Comparison of ENCODE assay signal across 8 mouse cellular contexts in genomic region chr7:81455155-81455651, GRCm38 (mm10). TPM values are rescaled to one million over a fixed set of nuclear protein-coding genes. Genes with fewer than 3 reads are reported as not detected.
DNase-seq lines count a peak whose midpoint lies in the region; ATAC-seq and TF ChIP-seq lines count a peak whose summit lies in the region.

Cpeb1 (minus strand) TSS chr7:81455465.

- peak within 1 kb of the TSS; percentile 54 for H3K4me3 ChIP-seq in cerebellum, adult 2 months (replicated peaks; ENCODE audit: insufficient read depth, low read depth, low read length)
- H3K4me3 ChIP-seq in hindbrain, embryonic 11.5 days (ENCODE audit: low read depth, low read length) = peak within 1 kb of the TSS; percentile 40
- peak within 1 kb of the TSS; percentile 52 for H3K4me3 ChIP-seq in lung, postnatal 0 days (ENCODE audit: low read depth, low read length)

- DNase-seq in NIH3T3 (ENCODE audit: low read depth) = peak; percentile 93
- DNase-seq in cerebellum, adult 2 months = peak; percentile 58 to 60
- DNase-seq in hindbrain, embryonic 11.5 days (ENCODE audit: low spot score) = peak; percentile 58
- DNase-seq in layer of hippocampus, postnatal 10 days (ENCODE audit: low spot score in 2 of 2) = peak; percentile 67 to 72
- peak; percentile 81 for DNase-seq in lung, postnatal 0 days (ENCODE audit: low spot score)
- peak; percentile 74 to 83 for DNase-seq in right cerebral cortex, adult 2 months (ENCODE audit: low spot score in 2 of 2)

- H3K36me3 ChIP-seq in hindbrain, embryonic 11.5 days (ENCODE audit: control insufficient read depth, insufficient read depth, low read length) = no peaks in the 10 kb centered on the region
- no peaks in the 10 kb centered on the region for H3K36me3 ChIP-seq in lung, postnatal 0 days (ENCODE audit: insufficient read depth, low read length)

- ATAC-seq in frontal cortex, adult (ENCODE audit: low TSS enrichment) = peak; percentile 86
- ATAC-seq in hindbrain, embryonic 11.5 days (ENCODE audit: low FRiP score) = peak; percentile 38; the same call in 1 of the 2 replicates
- peak; percentile 83 for ATAC-seq in lung, postnatal 0 days
- no peak for ATAC-seq in erythroid progenitor cell, adult 5-6 weeks (replicated peaks; ENCODE audit: low FRiP score, poor library complexity, severe bottlenecking)

- H3K9ac ChIP-seq in hindbrain, embryonic 11.5 days (ENCODE audit: low read depth, low read length) = peak within 1 kb of the TSS; percentile 40
- no peak within 1 kb of the TSS for H3K9ac ChIP-seq in lung, postnatal 0 days (replicated peaks; ENCODE audit: low read depth)

- H3K27ac ChIP-seq in cerebellum, adult 2 months (ENCODE audit: insufficient read depth, low read length) = no peak within 1 kb of the TSS
- H3K27ac ChIP-seq in hindbrain, embryonic 11.5 days (ENCODE audit: low read depth, low read length) = no peak within 1 kb of the TSS
- no peak within 1 kb of the TSS for H3K27ac ChIP-seq in lung, postnatal 0 days (ENCODE audit: low read length)

- no peak for TF ChIP-seq POLR2A in cerebellum, adult 2 months (IDR thresholded peaks at IDR 0.05; ENCODE audit: borderline replicate concordance, insufficient read depth, low read length)

- H3K9me3 ChIP-seq in hindbrain, embryonic 11.5 days (ENCODE audit: control insufficient read depth, low read length) = no peaks in the 10 kb centered on the region
- no peaks in the 10 kb centered on the region; the same call in 1 of the 2 replicates for H3K9me3 ChIP-seq in lung, postnatal 0 days (ENCODE audit: low read length)

- WGBS in cerebellum, adult 2 months = under 1% methylated on average over 28 of the region's 28 CpGs
- under 1% methylated on average over 28 of the region's 28 CpGs for WGBS in hindbrain, embryonic 11.5 days
- WGBS in lung, postnatal 0 days = 1% methylated on average over 28 of the region's 28 CpGs

- H3K4me2 ChIP-seq in hindbrain, embryonic 11.5 days (replicated peaks; ENCODE audit: low read depth, low read length) = peak within 1 kb of the TSS; percentile 89
- H3K4me2 ChIP-seq in lung, postnatal 0 days (replicated peaks; ENCODE audit: low read depth, low read length) = peak within 1 kb of the TSS; percentile 88

- no peak for TF ChIP-seq EP300 in lung, postnatal 0 days (IDR thresholded peaks at IDR 0.05)

- 0 out of 2 replicates have a peak, but pooled peaks cover 3% of the 10 kb centered on the region for H3K4me1 ChIP-seq in cerebellum, adult 2 months (ENCODE audit: control insufficient read depth, insufficient read depth, low read length)
- peaks cover 14% of the 10 kb centered on the region for H3K4me1 ChIP-seq in hindbrain, embryonic 11.5 days (replicated peaks; ENCODE audit: control insufficient read depth, insufficient read depth, low read length)
- H3K4me1 ChIP-seq in lung, postnatal 0 days (ENCODE audit: insufficient read depth, low read depth, low read length) = 0 out of 2 replicates have a peak, but pooled peaks cover 8% of the 10 kb centered on the region

- TF ChIP-seq CTCF in cerebellum, adult 2 months (IDR thresholded peaks at IDR 0.05; ENCODE audit: borderline replicate concordance, insufficient read depth, low read depth, low read length) = peak; percentile 46; the same call in 1 of the 2 replicates
- peak; percentile 53 for TF ChIP-seq CTCF in lung, postnatal 0 days (IDR thresholded peaks at IDR 0.05)

- no peaks in the 10 kb centered on the region for H3K27me3 ChIP-seq in cerebellum, adult 2 months (ENCODE audit: control insufficient read depth, insufficient read depth, low read length)
- H3K27me3 ChIP-seq in hindbrain, embryonic 11.5 days (ENCODE audit: control insufficient read depth, insufficient read depth, low read length) = peaks cover 44% of the 10 kb centered on the region
- H3K27me3 ChIP-seq in lung, postnatal 0 days (replicated peaks; ENCODE audit: insufficient read depth, low read length) = peaks cover 51% of the 10 kb centered on the region

RNA-seq across cellular contexts. Expression of gene Cpeb1, which starts in this region (rescaled TPM):
- 84.0 and 89.6 TPM in 2 replicates for polyA plus RNA-seq in cerebellum, adult 2 months (2012; rRNA removed)
- polyA plus RNA-seq in hindbrain, embryonic 11.5 days (2014; fragmentation: Nextera tagmentation; extraction: Ambion mirVana) = 1.2 and 1.3 TPM in 2 replicates
- total RNA-seq in layer of hippocampus, postnatal 10 days (2021) = 10 to 100 TPM; 37.5 to 43.0 TPM
- 1.7 and 1.8 TPM in 2 replicates for polyA plus RNA-seq in lung, postnatal 0 days (2015; fragmentation: Nextera tagmentation; extraction: Ambion mirVana)
- total RNA-seq in erythroid progenitor cell, adult 5-6 weeks (2015; ENCODE audit: low replicate concordance) = 1.4 TPM in 1 of 2 replicates, not detected in the other
- total RNA-seq in erythroid progenitor cell, adult 5-6 weeks (2017; ENCODE audit: low replicate concordance) = not detected in 2 replicates

Comparison
In these comparisons a context has a peak if more than half of its experiments do, and no peak if none do; other contexts are left out.
1. RNA of gene Cpeb1 (total RNA-seq): 37.5 to 43.0 TPM in layer of hippocampus, postnatal 10 days; 1.4 TPM in erythroid progenitor cell, adult 5-6 weeks; every median in the first group is over 10 times any median in the second.
2. RNA of gene Cpeb1 (polyA plus RNA-seq): 84.0 to 89.6 TPM in cerebellum, adult 2 months; 1.7 to 1.8 TPM in lung, postnatal 0 days and 1.2 to 1.3 TPM in hindbrain, embryonic 11.5 days; every median in the first group is over 10 times any median in the second.
3. Peak in every context shown above with its lines, with median percentiles within 50 percentile points of each other: DNase-seq and H3K4me3 ChIP-seq.